Mouse (Mus musculus): Measurements from ENCODE around the gene Meis1.

GRCm38 (mm10) chr11:18973808-18974207 lies 45.0 kb downstream of the Meis1 start:
- TF ChIP-seq CTCF (IDR thresholded peaks at IDR 0.05): 0 out of 2 replicates have a peak, but pooled peaks have one; percentile 15
- peak; percentile 66 for TF ChIP-seq EP300 (IDR thresholded peaks at IDR 0.05)

Data from lung, postnatal 0 days (tissue).